Mouse (Mus musculus) intestine, postnatal 0 days (tissue): ENCODE results near the gene Taf3. TPM values are rescaled to one million over a fixed set of nuclear protein-coding genes. Genes with fewer than 3 reads are reported as not detected.

Source experiments
- ATAC-seq: fragments of 200-750 bp; cut with Nextera tagmentation; 2 replicates; pipeline ENCODE4 v1.8.0; 2017; ENCODE audit warnings: mild to moderate bottlenecking, moderate TSS enrichment, moderate library complexity
- H3K27ac ChIP-seq: fragments of 300-500 bp; sonication (generic); 2 replicates; pipeline ENCODE4 v1.5.1; 2014; ENCODE audit warnings: mild to moderate bottlenecking, low read depth, low read length, moderate library complexity
- H3K27me3 ChIP-seq: fragments of 300-500 bp; sonication (generic); replicated peaks from 2 replicates; pipeline ENCODE4 v1.6.1; 2014; ENCODE audit warnings: low read length, mixed read lengths; ENCODE audit not compliant: control insufficient read depth, insufficient read depth
- H3K36me3 ChIP-seq: fragments of 300-500 bp; sonication (generic); 2 replicates; pipeline ENCODE4 v1.6.1; 2014; ENCODE audit warnings: mild to moderate bottlenecking, moderate library complexity; ENCODE audit not compliant: control insufficient read depth, insufficient read depth
- H3K4me1 ChIP-seq: fragments of 300-500 bp; sonication (generic); replicated peaks from 2 replicates; pipeline ENCODE4 v1.6.1; 2014; ENCODE audit warnings: antibody characterized with exemption, low read length, mixed read lengths; ENCODE audit not compliant: control insufficient read depth, insufficient read depth
- H3K4me2 ChIP-seq: fragments of 300-500 bp; sonication (generic); replicated peaks from 2 replicates; pipeline ENCODE4 v1.6.1; 2014; ENCODE audit warnings: low read depth, mild to moderate bottlenecking, moderate library complexity
- H3K4me3 ChIP-seq: fragments of 300-500 bp; sonication (generic); 2 replicates; pipeline ENCODE4 v1.5.1; 2014; ENCODE audit warnings: low read depth, low read length
- H3K9ac ChIP-seq: fragments of 300-500 bp; sonication (generic); 2 replicates; pipeline ENCODE4 v1.6.1; 2014; ENCODE audit warnings: mild to moderate bottlenecking, low read depth, low read length
- H3K9me3 ChIP-seq: fragments of 300-500 bp; sonication (generic); 2 replicates; pipeline ENCODE4 v1.6.1; 2016; ENCODE audit warnings: mixed run types; ENCODE audit not compliant: control insufficient read depth
- CTCF ChIP-seq: sonication (generic); IDR thresholded peaks from 2 replicates; pipeline ENCODE4 v1.5.1; 2016; ENCODE audit warnings: low read depth, mild to moderate bottlenecking, control low read depth, antibody characterized with exemption, moderate library complexity
- WGBS: fragments of 180-500 bp; shearing (Covaris S2); extraction: QIAGEN DNeasy Blood & Tissue Kit; methylation state at CpG from one replicate; pipeline ENCODE4 v1.1.7; 2014; 5-methylcytosine and 5-hydroxymethylcytosine counted together
- polyA plus RNA-seq: library from polyadenylated mRNA; unstranded; fragments of >200 nt; fragmentation: Nextera tagmentation; extraction: Ambion mirVana; gene quantifications from 2 replicates; pipeline ENCODE4 v1.2.1, GENCODE M21; 2015

The Taf3 gene
- polyA plus RNA-seq, 1 experiment from 2014 or later: 5.1 TPM

DNA sequence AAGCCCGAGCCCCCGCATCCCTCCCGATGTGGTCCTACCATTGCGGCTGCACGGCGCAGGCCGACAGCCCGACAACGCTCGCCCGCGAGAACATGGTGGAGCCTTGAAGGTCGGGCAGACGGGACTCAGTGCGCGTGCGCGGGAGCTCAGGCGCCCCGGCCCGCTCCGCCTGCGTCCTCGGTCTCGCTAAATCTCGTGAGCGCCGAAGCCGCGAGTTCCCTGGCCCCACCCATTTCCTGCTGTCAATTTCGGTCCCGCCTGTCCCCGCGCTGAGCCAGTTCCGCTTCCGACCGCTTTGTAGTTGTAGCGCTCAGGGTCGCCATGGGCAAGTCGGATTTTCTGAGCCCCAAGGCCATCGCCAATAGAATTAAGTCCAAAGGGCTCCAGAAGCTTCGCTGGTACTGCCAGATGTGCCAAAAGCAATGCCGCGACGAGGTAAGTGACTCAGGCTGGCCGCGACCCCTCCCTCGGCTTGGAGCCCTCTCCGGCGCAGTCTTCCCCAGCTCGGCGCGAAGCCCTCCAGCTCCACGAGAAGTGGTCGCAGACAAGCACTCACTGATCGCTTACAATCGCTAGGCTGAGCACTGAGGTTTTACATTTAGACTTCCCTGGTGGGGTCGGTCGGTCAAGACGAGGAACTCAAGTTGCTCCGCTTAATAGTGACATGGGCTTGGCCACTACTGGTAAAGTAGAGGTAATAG lies 32.1 kb upstream of the Taf3 start, which contains the start of the genes Atp5c1 and Kin:
Atp5c1 (minus strand) TSS at position 201 of the 701 bp plus-strand sequence.
Kin (plus strand) TSS at position 284 of the 701 bp plus-strand sequence.
- no peaks in the 10 kb centered on the region for H3K27me3 ChIP-seq
- peak; percentile 93 for ATAC-seq
- peak within 1 kb of the TSS; percentile 99 for H3K9ac ChIP-seq
- TF ChIP-seq CTCF: peak; percentile 60
- peak within 1 kb of the TSS; percentile 98 for H3K4me3 ChIP-seq
- under 1% methylated on average over 61 of the region's 61 CpGs for WGBS
- H3K4me2 ChIP-seq: peak within 1 kb of the TSS; percentile 75
- peaks cover 7% of the 10 kb centered on the region; the same call in 1 of the 2 replicates for H3K4me1 ChIP-seq
- no peaks in the 10 kb centered on the region for H3K9me3 ChIP-seq
- H3K27ac ChIP-seq: peak within 1 kb of the TSS; percentile 94
- H3K36me3 ChIP-seq: peaks cover 9% of the 10 kb centered on the region; the same call in 1 of the 2 replicates

DNA sequence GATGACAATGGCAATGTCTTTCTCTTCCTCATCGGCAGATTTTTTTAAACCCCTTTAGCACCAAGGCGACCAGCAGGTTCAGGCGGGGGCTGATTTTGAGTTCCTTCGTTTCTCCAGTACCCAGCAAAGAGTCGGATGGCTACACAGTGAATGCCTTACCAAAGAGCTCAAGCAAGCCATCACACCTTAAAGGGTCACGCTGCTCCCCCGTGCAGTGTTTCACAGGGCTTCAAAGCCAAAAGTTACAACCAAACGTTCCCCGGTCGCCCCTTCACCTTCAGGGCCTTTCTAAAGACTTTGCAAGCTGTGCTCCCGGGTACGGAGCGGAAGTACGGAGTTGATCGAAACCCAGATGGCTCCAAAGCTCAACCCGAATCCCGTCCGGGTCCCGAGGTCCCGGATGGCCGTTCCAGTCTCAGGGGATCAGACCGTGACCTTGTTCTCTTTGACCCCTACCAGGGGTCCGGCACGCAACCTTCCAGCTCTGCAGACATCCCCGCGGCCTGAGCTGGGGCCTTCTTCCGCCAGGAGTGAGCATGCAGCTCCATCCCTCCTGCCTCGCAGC lies 31.4 kb upstream of the Taf3 start:
- no peaks in the 10 kb centered on the region for H3K9me3 ChIP-seq
- peak overlapping the region; percentile 99 for H3K9ac ChIP-seq
- H3K27ac ChIP-seq: peak overlapping the region; percentile 94
- no peak for TF ChIP-seq CTCF
- no peaks in the 10 kb centered on the region for H3K27me3 ChIP-seq
- 0% methylated on average over 28 of the region's 28 CpGs for WGBS
- H3K4me3 ChIP-seq: peak overlapping the region; percentile 98
- H3K36me3 ChIP-seq: peaks cover 7% of the 10 kb centered on the region; the same call in 1 of the 2 replicates
- peaks cover 9% of the 10 kb centered on the region; the same call in 1 of the 2 replicates for H3K4me1 ChIP-seq
- ATAC-seq: peak; percentile 57
- peak overlapping the region; percentile 75 for H3K4me2 ChIP-seq

DNA sequence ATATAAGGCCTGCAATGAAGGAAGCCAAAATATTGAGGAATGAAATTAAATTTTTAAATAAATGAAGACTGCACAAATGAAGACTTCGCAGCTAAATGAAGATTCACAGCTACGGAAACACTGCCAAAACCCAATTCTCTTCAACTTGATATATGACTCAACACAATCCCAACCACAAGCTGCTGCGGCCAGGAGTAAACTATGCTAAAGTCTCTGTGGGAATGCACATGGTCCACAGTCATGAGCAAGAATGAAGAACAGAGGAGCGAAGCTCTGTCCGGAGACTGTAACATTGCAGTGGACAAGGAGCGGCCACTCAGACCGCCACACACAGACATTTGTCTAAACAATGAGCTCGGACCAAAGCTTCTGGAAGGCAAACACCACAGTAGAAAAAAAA lies 28.3 kb upstream of the Taf3 start:
- no peak for ATAC-seq
- Histone ChIP-seq H3K27ac (no peak overlapping the region), H3K4me1 (peaks cover 12% of the 10 kb centered on the region; the same call in 1 of the 2 replicates), H3K4me3 (no peak overlapping the region), H3K9me3 (no peaks in the 10 kb centered on the region), H3K36me3 (0 out of 2 replicates have a peak, but pooled peaks cover 5% of the 10 kb centered on the region), H3K4me2 (no peak overlapping the region), H3K9ac (no peak overlapping the region), H3K27me3 (no peaks in the 10 kb centered on the region)
- no peak for TF ChIP-seq CTCF
- 47% methylated on average over 8 of the region's 8 CpGs for WGBS

DNA sequence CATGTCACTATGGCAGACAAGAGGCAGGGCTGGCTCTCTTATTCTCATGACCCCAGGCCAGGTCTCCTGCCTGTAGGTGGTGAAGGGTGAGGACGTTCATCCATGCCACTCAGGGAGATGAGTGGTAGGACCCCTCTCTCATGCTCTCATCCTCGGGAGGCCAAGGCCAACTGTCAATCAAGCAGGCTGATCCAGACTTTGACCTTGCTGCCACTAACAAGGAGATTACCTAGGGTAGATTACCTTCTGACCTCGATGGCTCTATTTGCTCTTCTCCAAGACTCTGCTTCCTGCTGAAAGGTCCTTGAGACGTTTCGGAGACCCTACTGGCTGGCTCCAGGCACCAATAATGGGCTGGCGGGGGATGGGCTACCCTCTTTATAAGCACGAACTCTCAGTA lies 26.1 kb upstream of the Taf3 start:
- Histone ChIP-seq H3K4me2 (peak overlapping the region; percentile 44; the same call in 1 of the 2 replicates), H3K4me3 (no peak overlapping the region), H3K27me3 (no peaks in the 10 kb centered on the region), H3K9ac (0 out of 2 replicates have a peak overlapping the region, but pooled peaks have one; percentile 11), H3K36me3 (0 out of 2 replicates have a peak, but pooled peaks cover 7% of the 10 kb centered on the region), H3K4me1 (0 out of 2 replicates have a peak, but pooled peaks cover 8% of the 10 kb centered on the region), H3K27ac (peak overlapping the region; percentile 50), H3K9me3 (no peaks in the 10 kb centered on the region)
- peak; percentile 36 for ATAC-seq
- WGBS: 43% methylated on average over 7 of the region's 7 CpGs
- TF ChIP-seq CTCF: no peak

DNA sequence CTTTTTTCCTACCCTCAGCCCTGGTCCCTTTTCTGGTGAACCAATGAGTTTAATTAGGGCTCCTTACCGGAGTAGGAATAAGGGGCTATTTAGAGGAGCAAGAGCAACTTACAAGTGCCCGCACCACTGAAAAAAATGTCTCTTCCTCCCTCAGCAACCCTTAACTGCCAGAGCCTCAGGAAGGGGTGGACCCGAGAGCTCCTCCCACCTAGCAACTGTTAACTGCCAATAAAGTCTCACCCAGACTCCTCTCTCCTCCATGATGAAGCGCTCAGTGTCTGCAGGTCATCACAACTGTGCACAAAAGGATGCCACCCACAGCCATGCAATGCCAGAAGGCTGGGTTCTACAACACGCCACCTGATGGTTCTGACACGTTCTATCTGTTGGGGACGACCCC lies 23.4 kb upstream of the Taf3 start:
- peaks cover 24% of the 10 kb centered on the region for H3K36me3 ChIP-seq
- no peak overlapping the region for H3K4me3 ChIP-seq
- 79% methylated on average over 7 of the region's 7 CpGs for WGBS
- H3K9ac ChIP-seq: no peak overlapping the region
- 0 out of 2 replicates have a peak, but pooled peaks cover 5% of the 10 kb centered on the region for H3K4me1 ChIP-seq
- no peak overlapping the region for H3K4me2 ChIP-seq
- no peak for ATAC-seq
- no peak overlapping the region for H3K27ac ChIP-seq
- no peaks in the 10 kb centered on the region for H3K9me3 ChIP-seq
- no peaks in the 10 kb centered on the region for H3K27me3 ChIP-seq
- no peak for TF ChIP-seq CTCF

DNA sequence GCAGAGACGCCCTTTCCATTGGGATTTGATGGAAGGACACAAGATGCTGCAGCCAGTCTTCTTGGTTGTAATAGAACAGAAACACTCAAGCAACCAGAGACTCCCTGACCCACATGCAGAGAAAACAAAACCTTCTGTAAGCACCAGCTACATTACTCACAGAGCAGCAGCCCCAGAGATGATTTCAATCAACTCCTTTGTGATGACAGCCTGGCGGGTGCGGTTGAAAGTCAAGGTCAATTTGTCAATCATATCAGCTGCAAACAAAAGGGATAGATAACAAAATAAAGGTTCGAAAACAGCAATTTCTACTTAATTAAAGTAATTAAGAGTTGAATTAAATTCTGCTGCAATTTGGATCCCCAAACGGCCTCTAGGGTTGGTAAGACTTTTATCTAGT lies 10.4 kb upstream of the Taf3 start:
- WGBS: 68% methylated on average over 5 of the region's 5 CpGs
- Histone ChIP-seq H3K4me1 (no peaks in the 10 kb centered on the region), H3K27ac (no peak overlapping the region), H3K4me2 (no peak overlapping the region), H3K9ac (no peak overlapping the region), H3K4me3 (no peak overlapping the region), H3K9me3 (no peaks in the 10 kb centered on the region), H3K27me3 (no peaks in the 10 kb centered on the region), H3K36me3 (peaks cover 88% of the 10 kb centered on the region)
- TF ChIP-seq CTCF: no peak
- ATAC-seq: no peak
